Mouse (Mus musculus) spleen, adult 2 months (tissue): ENCODE measurements at regions not wholly inside any gene's neighbourhood (a gene's known extent, or its start where the extent isn't known, plus 50 kb on each side); places are given as distances from the start of the nearest gene placed in this dataset.

Source experiments
- DNase-seq, 2 experiments: peaks; one replicate each; pipeline versions ENCODE4 v3.0.0 to v3.0.0-alpha.2; 2012 to 2021; ENCODE audit warnings: low spot score in 2 of 2, low read depth in 1 of 2
- H3K27ac ChIP-seq: fragments of 200-500 bp; 2 replicates; pipeline ENCODE4 v1.5.1; 2012; ENCODE audit warnings: low read length, inconsistent platforms; ENCODE audit not compliant: insufficient read depth
- H3K27me3 ChIP-seq: fragments of 200-500 bp; 2 replicates; pipeline ENCODE4 v1.6.1; 2012; ENCODE audit warnings: mild to moderate bottlenecking, moderate library complexity, low read length, inconsistent platforms; ENCODE audit not compliant: control insufficient read depth, insufficient read depth
- H3K36me3 ChIP-seq: fragments of 200-500 bp; 2 replicates; pipeline ENCODE4 v1.6.1; 2012; ENCODE audit warnings: mild to moderate bottlenecking, low read length, inconsistent platforms; ENCODE audit not compliant: control insufficient read depth, insufficient read depth
- H3K4me1 ChIP-seq: fragments of 200-500 bp; 2 replicates; pipeline ENCODE4 v1.6.1; 2011; ENCODE audit warnings: inconsistent platforms; ENCODE audit not compliant: control insufficient read depth, insufficient read depth, insufficient read length
- H3K4me3 ChIP-seq: fragments of 200-500 bp; 2 replicates; pipeline ENCODE4 v1.5.1; 2011; ENCODE audit warnings: mild to moderate bottlenecking, inconsistent platforms; ENCODE audit not compliant: insufficient read depth, insufficient read length; ENCODE audit errors: extremely low read depth
- CTCF ChIP-seq: fragments of 200-500 bp; IDR thresholded peaks from 2 replicates; pipeline ENCODE4 v1.5.1; 2011; ENCODE audit warnings: mild to moderate bottlenecking, inconsistent platforms; ENCODE audit not compliant: insufficient read depth, insufficient read length, insufficient replicate concordance; ENCODE audit errors: extremely low read depth
- POLR2A ChIP-seq: fragments of 200-500 bp; IDR thresholded peaks from 2 replicates; pipeline ENCODE4 v1.6.1; 2011; ENCODE audit warnings: low read depth, low read length, inconsistent platforms
- WGBS: fragments of 180-500 bp; shearing (Covaris S2); methylation state at CpG from one replicate; pipeline ENCODE4 v1.1.7; 2018; 5-methylcytosine and 5-hydroxymethylcytosine counted together

DNA sequence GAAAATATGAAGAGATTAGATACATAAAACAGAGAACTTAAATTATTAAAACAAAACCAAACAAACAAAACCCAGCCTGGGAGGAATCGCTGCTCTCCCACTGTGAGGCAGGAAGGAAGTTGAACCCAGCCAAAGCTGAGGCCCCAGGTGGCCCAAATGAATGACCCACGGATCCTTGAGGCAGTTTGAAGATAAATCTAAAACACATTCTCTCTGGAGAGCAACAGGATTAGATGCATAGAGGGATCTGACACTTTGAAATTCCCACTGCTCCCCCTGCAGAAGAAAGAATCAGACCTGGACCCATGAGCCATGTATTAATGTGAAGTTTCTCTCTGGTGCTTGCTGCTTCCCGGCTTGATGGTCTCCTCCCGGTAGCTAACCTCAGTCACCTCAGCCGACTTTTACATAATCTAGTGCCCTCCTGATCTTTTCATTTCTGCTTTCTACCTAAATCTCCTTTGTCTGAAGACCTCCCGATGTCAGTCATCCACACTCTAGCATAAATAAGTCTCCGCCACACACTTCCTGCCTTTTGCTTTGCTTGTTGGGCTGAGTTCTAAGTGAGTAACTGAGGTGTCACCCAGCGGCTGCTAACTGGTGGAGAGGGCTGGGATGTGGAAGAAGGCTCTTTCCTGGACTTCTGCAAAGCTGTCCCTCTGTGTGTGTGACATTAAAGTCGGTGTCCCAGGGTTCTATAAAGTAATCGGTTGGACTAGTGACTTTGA, 74.6 kb downstream of the Skor1 start:
- TF ChIP-seq POLR2A: no peak
- no peak for TF ChIP-seq CTCF
- WGBS: 14% methylated on average over 10 of the region's 10 CpGs
- Histone ChIP-seq H3K4me3 (peak overlapping the region; percentile 16; the same call in 1 of the 2 replicates), H3K27ac (0 out of 2 replicates have a peak overlapping the region, but pooled peaks have one; percentile 54), H3K36me3 (no peaks in the 10 kb centered on the region), H3K27me3 (no peaks in the 10 kb centered on the region), H3K4me1 (peaks cover 3% of the 10 kb centered on the region; the same call in 1 of the 2 replicates)
- no peak for DNase-seq

DNA sequence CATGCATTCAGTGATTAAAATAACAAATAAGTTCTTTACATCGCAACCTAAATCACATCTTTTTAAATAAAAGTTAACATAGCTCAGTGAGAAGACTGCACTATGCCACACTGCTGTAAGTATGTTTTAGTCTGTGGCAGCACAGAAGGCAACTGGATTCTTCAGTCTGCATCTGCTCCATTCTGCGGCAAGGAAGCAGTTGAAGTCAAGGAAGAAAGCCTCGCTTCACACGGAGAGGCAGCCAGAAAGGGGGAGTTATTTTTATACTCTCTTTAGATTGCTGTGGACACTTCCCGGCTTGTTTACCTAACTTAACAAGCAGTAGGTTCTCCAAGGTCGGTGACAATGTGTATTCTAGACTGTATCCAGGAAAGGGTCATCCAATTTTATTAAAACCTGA, 77.7 kb downstream of the Skor1 start:
- TF ChIP-seq POLR2A (no peak), CTCF (no peak)
- H3K27ac ChIP-seq: no peak overlapping the region
- no peak overlapping the region for H3K4me3 ChIP-seq
- H3K4me1 ChIP-seq: peaks cover 3% of the 10 kb centered on the region; the same call in 1 of the 2 replicates
- H3K36me3 ChIP-seq: no peaks in the 10 kb centered on the region
- no peaks in the 10 kb centered on the region for H3K27me3 ChIP-seq
- DNase-seq: no peak
- 74% methylated on average over 6 of the region's 6 CpGs for WGBS

DNA sequence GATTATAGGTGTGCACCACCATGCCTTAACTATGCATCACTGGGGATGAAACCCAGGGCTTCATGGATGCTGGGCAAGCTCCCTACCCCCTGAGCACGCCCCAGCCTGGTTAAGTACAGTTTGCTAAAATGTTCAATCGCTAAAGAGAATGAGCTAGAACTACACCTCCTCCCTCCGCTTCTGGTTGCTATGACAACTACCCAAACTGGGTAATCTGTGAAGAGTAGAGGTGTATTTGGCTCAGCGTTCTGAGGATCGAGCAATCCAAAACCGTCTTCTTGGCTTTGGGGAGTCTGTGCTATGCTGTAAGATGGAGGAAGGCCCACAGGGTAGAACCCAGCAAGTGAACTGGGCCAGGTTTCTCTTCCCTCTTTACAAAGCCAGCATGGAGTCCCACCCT, 78.8 kb downstream of the Skor1 start:
- Histone ChIP-seq H3K27ac (no peak overlapping the region), H3K27me3 (no peaks in the 10 kb centered on the region), H3K36me3 (no peaks in the 10 kb centered on the region), H3K4me3 (no peak overlapping the region), H3K4me1 (peaks cover 3% of the 10 kb centered on the region; the same call in 1 of the 2 replicates)
- no peak for DNase-seq
- TF ChIP-seq POLR2A (no peak), CTCF (no peak)
- WGBS: 86% methylated on average over 6 of the region's 6 CpGs

DNA sequence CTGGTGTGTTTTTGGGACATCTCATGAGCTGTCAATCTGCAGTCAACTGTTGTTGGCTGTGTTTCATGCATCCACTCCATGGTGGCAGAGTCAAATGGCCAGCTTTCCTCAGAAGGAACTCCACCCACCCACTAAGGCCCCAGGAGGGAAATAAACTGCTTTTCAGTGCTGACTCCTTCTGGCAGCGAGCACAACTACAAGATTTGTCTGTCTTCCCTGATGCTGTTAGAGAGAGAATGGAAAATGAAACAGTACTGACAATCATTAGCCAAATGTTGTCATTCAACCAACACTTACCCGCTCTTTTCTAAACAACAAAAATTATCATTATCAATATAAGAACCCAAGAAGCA, 79.3 kb upstream of the Pias1 start:
- Histone ChIP-seq H3K4me1 (no peaks in the 10 kb centered on the region), H3K27me3 (no peaks in the 10 kb centered on the region), H3K27ac (no peak overlapping the region), H3K36me3 (no peaks in the 10 kb centered on the region), H3K4me3 (no peak overlapping the region)
- DNase-seq: no peak
- WGBS: 74% methylated on average over 2 of the region's 2 CpGs
- TF ChIP-seq CTCF: no peak
- TF ChIP-seq POLR2A: no peak

DNA sequence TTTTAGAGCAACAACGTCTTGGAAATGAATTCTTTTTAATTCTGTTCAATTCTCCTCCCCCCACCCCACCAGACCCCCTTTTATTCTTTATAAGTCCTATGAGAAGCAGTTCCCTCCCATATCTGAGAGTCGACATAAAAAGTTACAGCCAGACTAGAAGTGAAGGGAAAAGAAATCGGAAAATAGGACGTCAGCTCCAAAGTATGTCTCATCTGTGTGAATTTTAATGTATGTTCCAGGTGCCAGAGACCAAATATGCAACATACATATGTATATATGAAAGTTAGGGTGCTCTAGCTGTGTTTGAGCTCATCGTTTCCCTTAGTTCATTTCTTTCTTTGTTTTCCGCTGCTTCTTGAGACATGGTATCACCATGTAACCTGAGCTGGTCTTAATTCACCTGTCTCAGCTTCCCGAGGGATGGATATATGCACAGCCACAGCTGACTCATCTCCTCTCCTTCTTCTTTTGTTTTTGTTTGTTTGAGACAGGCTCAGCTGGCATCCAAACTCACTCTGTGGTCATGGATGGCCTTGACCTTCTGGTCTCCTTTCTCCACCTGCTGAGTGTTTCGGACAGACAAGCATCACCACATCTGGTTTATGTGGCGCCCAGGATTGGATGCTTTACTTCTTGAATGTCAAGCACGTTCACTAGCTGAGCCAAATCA, 78.8 kb upstream of the Pias1 start:
- no peak for DNase-seq
- Histone ChIP-seq H3K27ac (no peak overlapping the region), H3K36me3 (no peaks in the 10 kb centered on the region), H3K4me1 (no peaks in the 10 kb centered on the region), H3K4me3 (no peak overlapping the region), H3K27me3 (no peaks in the 10 kb centered on the region)
- WGBS: 86% methylated on average over 10 of the region's 10 CpGs
- TF ChIP-seq POLR2A (no peak), CTCF (no peak)

DNA sequence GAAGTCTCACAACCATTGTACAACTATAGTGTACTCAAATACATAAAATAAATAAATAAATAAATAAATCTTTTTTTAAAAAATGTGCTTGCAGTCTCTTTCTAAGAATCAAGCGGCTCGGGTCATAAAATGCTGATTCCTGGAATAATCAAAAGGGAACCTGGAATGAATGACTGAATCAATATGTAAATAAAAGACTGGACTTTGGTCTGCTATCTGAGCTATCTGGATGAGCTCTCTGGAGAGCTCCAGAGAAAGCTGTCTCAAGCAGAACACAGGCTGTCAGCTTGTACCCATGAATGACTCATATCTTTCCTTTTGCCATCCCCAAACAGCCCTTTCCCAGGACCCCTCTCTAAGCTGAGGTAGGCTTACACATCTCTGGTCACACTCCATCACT, 75.8 kb upstream of the Pias1 start:
- H3K4me1 ChIP-seq: no peaks in the 10 kb centered on the region
- TF ChIP-seq POLR2A (no peak), CTCF (no peak)
- WGBS: 96% methylated on average over 2 of the region's 2 CpGs
- H3K27ac ChIP-seq: no peak overlapping the region
- DNase-seq: no peak
- H3K4me3 ChIP-seq: no peak overlapping the region
- no peaks in the 10 kb centered on the region for H3K27me3 ChIP-seq
- H3K36me3 ChIP-seq: no peaks in the 10 kb centered on the region

DNA sequence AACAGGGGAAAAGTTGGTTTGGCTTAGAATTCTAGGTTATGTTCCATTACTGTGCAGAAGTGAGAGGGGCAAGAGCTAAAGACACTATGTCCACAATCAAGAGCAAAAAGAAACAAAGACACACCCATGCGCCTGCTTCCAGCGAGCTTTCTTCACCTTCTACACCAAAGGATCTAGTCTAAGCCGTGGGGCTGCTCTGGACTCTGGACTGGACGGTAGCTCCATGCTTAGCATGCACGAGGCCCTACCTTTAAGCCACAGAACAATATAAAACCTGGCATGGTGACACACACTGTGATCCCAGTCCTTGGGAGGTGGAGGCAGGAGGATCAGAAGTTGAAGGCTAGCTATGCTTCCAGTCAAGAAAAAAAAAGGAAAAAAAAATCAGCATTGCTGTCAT, 73.0 kb upstream of the Pias1 start:
- TF ChIP-seq POLR2A (no peak), CTCF (no peak)
- Histone ChIP-seq H3K27me3 (no peaks in the 10 kb centered on the region), H3K27ac (no peak overlapping the region), H3K4me1 (no peaks in the 10 kb centered on the region), H3K4me3 (no peak overlapping the region), H3K36me3 (no peaks in the 10 kb centered on the region)
- DNase-seq: no peak
- WGBS: 90% methylated on average over 5 of the region's 5 CpGs
